Mouse (Mus musculus): ENCODE measurements around the gene Sf3a3. TPM values are rescaled to one million over a fixed set of nuclear protein-coding genes. Genes with fewer than 3 reads are reported as not detected.

The Sf3a3 gene
- total and polyA plus RNA-seq, 3 experiments: 127 to 295 (median 144) TPM

GRCm38 (mm10) chr4:124667476-124668033 is 47.0 kb upstream of the Sf3a3 start:
- DNase-seq (ENCODE audit: low read depth, low spot score): no peak
- Histone ChIP-seq H3K27me3 (ENCODE audit: control insufficient read depth in 1 of 2, insufficient read depth in 2 of 2, low read length in 2 of 2) (no peaks in the 10 kb centered on the region), H3K4me3 (ENCODE audit: control insufficient read depth in 1 of 2, insufficient read depth in 1 of 2, low read depth in 2 of 2, low read length in 2 of 2) (no peak overlapping the region), H3K27ac (ENCODE audit: control insufficient read depth, low read depth, low read length) (no peak overlapping the region), H3K79me2 (ENCODE audit: control insufficient read depth, insufficient read depth, low read length, poor library complexity) (no peaks in the 10 kb centered on the region), H3K9ac (ENCODE audit: control insufficient read depth, low read depth, low read length, poor library complexity, severe bottlenecking) (no peak overlapping the region), H3K4me1 (ENCODE audit: control insufficient read depth in 1 of 2, insufficient read depth in 2 of 2, low read length in 2 of 2) (no peaks in the 10 kb centered on the region), H3K9me3 (replicated peaks; ENCODE audit: insufficient read depth, low read length) (no peaks in the 10 kb centered on the region), H3K36me3 (ENCODE audit: control insufficient read depth in 1 of 2, insufficient read depth in 2 of 2, low read length in 2 of 2) (no peaks in the 10 kb centered on the region)
- TF ChIP-seq NELFE (IDR thresholded peaks at IDR 0.05; ENCODE audit: low read depth, low read length) (no peak), MXI1 (IDR thresholded peaks at IDR 0.05; ENCODE audit: low read depth, low read length) (no peak), MAFK (IDR thresholded peaks at IDR 0.05; ENCODE audit: borderline replicate concordance, low read depth, low read length) (no peak), TAL1 (IDR thresholded peaks at IDR 0.05; ENCODE audit: low read length) (no peak), SIN3A (IDR thresholded peaks at IDR 0.05; ENCODE audit: low read length) (no peak), USF1 (IDR thresholded peaks at IDR 0.05; ENCODE audit: low read depth, low read length) (no peak), HCFC1 (IDR thresholded peaks at IDR 0.05; ENCODE audit: low read depth, low read length) (no peak), ZC3H11A (IDR thresholded peaks at IDR 0.05; ENCODE audit: low read depth, low read length) (no peak), TBP (IDR thresholded peaks at IDR 0.05; ENCODE audit: low read depth, low read length) (no peak), ZKSCAN1 (IDR thresholded peaks at IDR 0.05; ENCODE audit: low read depth, low read length) (no peak), ETS1 (IDR thresholded peaks at IDR 0.05; ENCODE audit: low read depth, low read length) (no peak)

- TF ChIP-seq POLR2AphosphoS2 (IDR thresholded peaks at IDR 0.05; ENCODE audit: low read length) (no peak), KAT2A (conservative IDR thresholded peaks at IDR 0.05; ENCODE audit: low read depth, low read length) (no peak), CHD1 (IDR thresholded peaks at IDR 0.05; ENCODE audit: low read depth, low read length) (no peak), SMC3 (IDR thresholded peaks at IDR 0.05; ENCODE audit: low read depth, low read length) (no peak), POLR2A (IDR thresholded peaks at IDR 0.05; ENCODE audit: control insufficient read depth in 1 of 2, insufficient read depth in 1 of 2, low read depth in 1 of 2, low read length in 2 of 2, poor library complexity in 1 of 2) (no peak), ELF1 (IDR thresholded peaks at IDR 0.05; ENCODE audit: low read depth, low read length) (no peak), TBP (IDR thresholded peaks at IDR 0.05; ENCODE audit: low read depth, low read length) (no peak), UBTF (IDR thresholded peaks at IDR 0.05; ENCODE audit: borderline replicate concordance, insufficient read depth, low read depth, low read length) (no peak), ZNF384 (IDR thresholded peaks at IDR 0.05; ENCODE audit: low read depth, low read length) (no peak), CHD2 (IDR thresholded peaks at IDR 0.05; ENCODE audit: low read length) (no peak), MYB (IDR thresholded peaks at IDR 0.05; ENCODE audit: low read depth, low read length) (no peak), SIN3A (IDR thresholded peaks at IDR 0.05; ENCODE audit: low read length) (no peak), RCOR1 (IDR thresholded peaks at IDR 0.05; ENCODE audit: low read depth, low read length) (no peak), GABPA (IDR thresholded peaks at IDR 0.05; ENCODE audit: low read depth, low read length) (no peak), BHLHE40 (IDR thresholded peaks at IDR 0.05; ENCODE audit: borderline replicate concordance, low read depth, low read length) (no peak), MXI1 (IDR thresholded peaks at IDR 0.05; ENCODE audit: low read depth, low read length) (no peak)
- Histone ChIP-seq H3K4me3 (ENCODE audit: control insufficient read depth in 1 of 2, insufficient read depth in 1 of 2, low read depth in 2 of 2, low read length in 2 of 2) (no peak overlapping the region), H3K9ac (ENCODE audit: control insufficient read depth, low read depth, low read length, poor library complexity, severe bottlenecking) (no peak overlapping the region), H3K27me3 (ENCODE audit: control insufficient read depth in 1 of 2, insufficient read depth in 2 of 2, low read length in 2 of 2) (no peaks in the 10 kb centered on the region), H3K4me1 (ENCODE audit: control insufficient read depth in 1 of 2, insufficient read depth in 2 of 2, low read length in 2 of 2) (no peaks in the 10 kb centered on the region), H3K9me3 (replicated peaks; ENCODE audit: insufficient read depth, low read length) (no peaks in the 10 kb centered on the region), H3K79me2 (ENCODE audit: control insufficient read depth, insufficient read depth, low read length, poor library complexity) (no peaks in the 10 kb centered on the region), H3K27ac (ENCODE audit: control insufficient read depth, low read depth, low read length) (no peak overlapping the region), H3K36me3 (ENCODE audit: control insufficient read depth in 1 of 2, insufficient read depth in 2 of 2, low read length in 2 of 2) (no peaks in the 10 kb centered on the region)
- no peak for DNase-seq (ENCODE audit: low read depth, low spot score)
Measured at GRCm38 (mm10) chr4:124668078-124668477, 46.5 kb upstream of the Sf3a3 start.

Measured in MEL (cell line).